Mouse (Mus musculus) liver, adult 2 months (tissue): ENCODE results near the gene Arid2.

Experiments
- CTCF ChIP-seq: fragments of 200-500 bp; IDR thresholded peaks from 2 replicates; pipeline ENCODE4 v1.5.1; 2011; ENCODE audit warnings: low read depth, low read length, control low read depth
- POLR2A ChIP-seq: fragments of 200-500 bp; IDR thresholded peaks from 2 replicates; pipeline ENCODE4 v1.6.1; 2011; ENCODE audit warnings: low read length, control low read depth; ENCODE audit not compliant: insufficient read depth; ENCODE audit errors: extremely low read depth

DNA sequence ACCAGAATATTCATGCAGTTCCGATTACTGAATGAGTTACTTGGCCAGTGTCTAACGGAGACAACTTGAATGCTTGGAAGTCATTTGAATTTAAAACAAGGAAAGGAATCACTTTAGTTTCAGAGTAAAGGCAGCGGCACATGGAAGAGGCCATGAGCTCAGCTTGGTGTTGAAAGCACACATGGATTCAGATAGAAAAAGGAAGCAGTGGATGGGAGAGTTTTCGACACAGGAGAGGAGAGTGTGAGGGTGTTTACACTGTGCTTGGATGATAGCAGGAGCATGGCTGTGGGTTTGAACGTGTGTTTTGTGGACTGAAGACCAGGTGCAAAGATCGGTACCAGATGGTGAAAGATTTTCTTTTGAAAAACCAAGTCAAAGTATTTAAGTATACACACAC lies 22.0 kb downstream of the Arid2 start:
- TF ChIP-seq POLR2A (no peak), CTCF (no peak)
